Mouse (Mus musculus) megakaryocyte, embryonic 14.5 days (primary cell): ENCODE data around the gene Map3k11. TPM values are rescaled to one million over a fixed set of nuclear protein-coding genes. Genes with fewer than 3 reads are reported as not detected.
"Not testable (repeated sequence)": the region's sequence is repeated elsewhere in the genome, so short reads cannot be mapped to it uniquely, and the experiment has no call there.

Experiments used
- H3K27me3 ChIP-seq: replicated peaks from 2 replicates; pipeline ENCODE3; 2012; ENCODE audit warnings: inconsistent platforms
- H3K36me3 ChIP-seq: replicated peaks from 2 replicates; pipeline ENCODE3; 2012; ENCODE audit warnings: low read length, inconsistent platforms, mixed read lengths
- H3K4me1 ChIP-seq: 2 replicates; pipeline ENCODE4 v1.6.1; 2012; ENCODE audit warnings: inconsistent platforms
- H3K4me3 ChIP-seq: replicated peaks from 2 replicates; pipeline ENCODE3; 2012; ENCODE audit warnings: moderate library complexity, mild to moderate bottlenecking, inconsistent platforms
- H3K9me3 ChIP-seq: 2 replicates; pipeline ENCODE4 v1.6.1; 2012; ENCODE audit warnings: inconsistent platforms
- FLI1 ChIP-seq: IDR thresholded peaks from 2 replicates; pipeline ENCODE4 v1.6.1; 2012; ENCODE audit warnings: low read length, inconsistent platforms, mixed read lengths
- GATA1 ChIP-seq: IDR thresholded peaks from 3 replicates; pipeline ENCODE4 v1.6.1; 2012; ENCODE audit warnings: mixed read lengths, low read length, inconsistent platforms, borderline replicate concordance
- polyA plus RNA-seq: library from polyadenylated mRNA; stranded (reverse); fragments of >175 nt; gene quantifications from 2 replicates; pipeline ENCODE4 v1.2.3, GENCODE M21; 2012; ENCODE audit warnings: low replicate concordance; ENCODE audit not compliant: insufficient read depth

Map3k11 gene
- polyA plus RNA-seq, 1 experiment = 156 TPM

GRCm38 (mm10) chr19:5665465-5665864 lies 23.1 kb upstream of the Map3k11 start:
- TF ChIP-seq FLI1 = no peak
- no peak for TF ChIP-seq GATA1
- H3K9me3 ChIP-seq = no peaks in the 10 kb centered on the region
- H3K27me3 ChIP-seq = no peaks in the 10 kb centered on the region
- peaks cover 74% of the 10 kb centered on the region for H3K4me1 ChIP-seq
- peaks cover 78% of the 10 kb centered on the region for H3K36me3 ChIP-seq
- peak overlapping the region; percentile 79 for H3K4me3 ChIP-seq

DNA sequence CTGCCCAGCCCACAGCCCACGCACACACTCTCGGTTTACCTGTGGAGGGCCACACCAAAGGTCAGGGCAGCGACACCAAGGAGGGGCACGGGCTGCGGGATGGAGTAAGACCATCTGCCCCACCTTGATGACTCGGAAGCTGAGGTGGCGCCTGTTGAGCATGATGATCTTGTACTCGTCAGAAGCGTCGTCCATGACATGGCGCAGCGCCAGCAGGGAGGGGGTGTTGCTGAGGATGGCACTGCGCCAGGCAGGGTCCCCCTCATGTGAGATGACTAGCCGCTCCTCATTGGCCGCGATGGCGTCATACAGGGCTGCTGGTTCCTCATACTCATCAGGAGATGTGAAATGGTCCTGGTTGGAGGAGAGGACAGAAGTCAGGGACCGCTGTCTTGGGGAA lies 22.2 kb upstream of the Map3k11 start:
- Histone ChIP-seq H3K4me1 (peaks cover 66% of the 10 kb centered on the region), H3K36me3 (peaks cover 80% of the 10 kb centered on the region), H3K27me3 (no peaks in the 10 kb centered on the region), H3K4me3 (peak overlapping the region; percentile 15), H3K9me3 (no peaks in the 10 kb centered on the region)
- no peak for TF ChIP-seq FLI1
- no peak for TF ChIP-seq GATA1

DNA sequence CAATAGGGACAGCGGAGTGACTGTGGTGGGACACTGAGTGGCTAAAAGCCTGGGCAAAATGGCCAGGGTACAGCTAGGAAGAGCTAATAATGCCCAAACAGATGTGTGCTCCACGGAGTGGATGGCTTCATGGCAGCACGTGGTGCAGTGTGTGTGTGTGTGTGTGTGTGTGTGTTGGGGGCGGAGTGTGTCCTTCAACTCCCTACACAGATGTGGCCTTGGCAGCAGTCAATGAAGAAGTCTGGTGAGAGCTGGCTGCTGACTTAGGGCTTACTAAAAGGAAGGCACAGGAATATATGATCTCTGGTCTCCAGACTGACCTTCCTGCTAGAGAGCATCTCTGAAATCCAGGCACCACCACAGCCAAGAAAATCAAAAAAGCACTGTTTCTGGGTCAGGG lies 20.2 kb upstream of the Map3k11 start:
- H3K36me3 ChIP-seq = peaks cover 91% of the 10 kb centered on the region
- H3K4me1 ChIP-seq = peaks cover 52% of the 10 kb centered on the region
- H3K4me3 ChIP-seq = no peak overlapping the region
- no peaks in the 10 kb centered on the region for H3K27me3 ChIP-seq
- TF ChIP-seq GATA1 = no peak
- TF ChIP-seq FLI1 = no peak
- H3K9me3 ChIP-seq = no peaks in the 10 kb centered on the region

DNA sequence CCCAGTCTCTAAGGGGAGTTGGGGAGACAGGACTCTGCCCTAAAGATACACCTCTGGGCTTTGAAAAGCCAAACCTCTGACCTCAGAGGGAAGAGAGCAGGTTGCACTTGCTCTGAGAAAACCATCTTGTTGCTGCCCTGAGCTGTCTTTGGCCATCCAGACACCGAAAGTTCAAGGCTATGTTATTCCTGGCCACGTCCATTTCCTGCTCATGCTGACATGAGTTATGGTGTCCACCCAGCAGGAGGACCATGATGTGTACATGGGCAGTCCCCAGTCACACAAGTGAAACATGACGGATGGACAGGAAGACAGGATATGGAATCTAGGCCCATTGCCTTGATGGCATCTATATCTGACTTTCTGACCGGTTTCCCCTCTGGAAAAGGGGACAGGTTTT lies 8.1 kb upstream of the Map3k11 start:
- no peak overlapping the region for H3K4me3 ChIP-seq
- no peak for TF ChIP-seq GATA1
- no peak for TF ChIP-seq FLI1
- H3K4me1 ChIP-seq = peaks cover 28% of the 10 kb centered on the region
- no peaks in the 10 kb centered on the region for H3K9me3 ChIP-seq
- peaks cover 95% of the 10 kb centered on the region for H3K36me3 ChIP-seq
- no peaks in the 10 kb centered on the region for H3K27me3 ChIP-seq

DNA sequence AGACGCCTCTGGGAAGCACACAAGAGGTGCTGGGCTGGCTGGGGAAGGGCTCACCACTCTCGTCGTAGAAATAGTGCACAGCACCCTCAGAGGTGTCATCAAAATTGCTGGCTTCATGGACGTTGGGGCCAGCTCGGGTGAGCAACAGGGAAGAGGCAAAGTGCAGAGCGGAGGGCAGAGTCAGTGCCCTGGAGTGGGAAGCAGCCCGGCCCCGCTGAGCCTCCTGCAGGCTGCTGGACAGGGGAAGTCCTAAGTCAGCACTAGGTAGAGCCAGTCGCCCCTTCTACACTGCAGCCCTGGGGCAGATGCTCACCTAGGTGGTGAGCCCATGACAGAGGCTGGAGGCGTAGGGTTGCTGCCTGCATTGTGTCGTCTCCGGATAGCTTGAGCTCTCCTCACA lies 4.3 kb upstream of the Map3k11 start:
- peaks cover 80% of the 10 kb centered on the region for H3K36me3 ChIP-seq
- no peak overlapping the region for H3K4me3 ChIP-seq
- H3K27me3 ChIP-seq = no peaks in the 10 kb centered on the region
- no peak for TF ChIP-seq GATA1
- no peak for TF ChIP-seq FLI1
- no peaks in the 10 kb centered on the region for H3K9me3 ChIP-seq
- peaks cover 36% of the 10 kb centered on the region for H3K4me1 ChIP-seq

GRCm38 (mm10) chr19:5684985-5685384 lies 3.6 kb upstream of the Map3k11 start:
- Histone ChIP-seq H3K4me3 (no peak overlapping the region), H3K36me3 (peaks cover 73% of the 10 kb centered on the region), H3K4me1 (peaks cover 33% of the 10 kb centered on the region), H3K9me3 (no peaks in the 10 kb centered on the region), H3K27me3 (no peaks in the 10 kb centered on the region)
- TF ChIP-seq GATA1 = no peak
- TF ChIP-seq FLI1 = no peak

DNA sequence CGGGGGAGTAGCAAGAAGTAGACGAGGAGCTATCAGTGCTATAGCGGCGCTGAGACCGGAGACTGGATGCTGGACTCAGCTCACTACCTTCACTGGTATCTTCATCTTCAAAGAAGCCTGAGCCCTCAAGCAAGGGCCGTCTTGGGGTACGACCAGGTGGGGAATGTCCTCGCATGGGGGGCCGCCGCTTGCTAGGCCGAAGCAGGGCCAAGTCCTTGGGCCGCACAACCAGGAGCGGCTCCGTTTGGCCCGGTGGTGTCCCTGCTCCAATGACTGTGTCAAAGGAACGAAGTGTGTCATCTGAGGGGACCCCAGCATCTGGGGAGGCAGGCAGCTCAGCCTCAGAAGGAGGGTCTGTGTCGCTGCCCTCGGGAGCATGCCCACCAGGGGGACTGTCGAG lies 3.1 kb upstream of the Map3k11 start:
- Histone ChIP-seq H3K9me3 (no peaks in the 10 kb centered on the region), H3K4me1 (peaks cover 33% of the 10 kb centered on the region), H3K27me3 (no peaks in the 10 kb centered on the region), H3K4me3 (no peak overlapping the region), H3K36me3 (peaks cover 70% of the 10 kb centered on the region)
- TF ChIP-seq GATA1 (no peak), FLI1 (no peak)

GRCm38 (mm10) chr19:5685861-5686260 lies 2.7 kb upstream of the Map3k11 start:
- TF ChIP-seq FLI1 = no peak
- no peak for TF ChIP-seq GATA1
- Histone ChIP-seq H3K4me3 (no peak overlapping the region), H3K36me3 (peaks cover 70% of the 10 kb centered on the region), H3K4me1 (peaks cover 33% of the 10 kb centered on the region), H3K27me3 (no peaks in the 10 kb centered on the region), H3K9me3 (no peaks in the 10 kb centered on the region)

- H3K4me1 ChIP-seq = peaks cover 36% of the 10 kb centered on the region
- H3K4me3 ChIP-seq = no peak overlapping the region
- H3K9me3 ChIP-seq = no peaks in the 10 kb centered on the region
- no peaks in the 10 kb centered on the region for H3K27me3 ChIP-seq
- H3K36me3 ChIP-seq = peaks cover 70% of the 10 kb centered on the region
- TF ChIP-seq GATA1 (no peak), FLI1 (no peak)
Observed at GRCm38 (mm10) chr19:5686437-5686836, 2.1 kb upstream of the Map3k11 start.

DNA sequence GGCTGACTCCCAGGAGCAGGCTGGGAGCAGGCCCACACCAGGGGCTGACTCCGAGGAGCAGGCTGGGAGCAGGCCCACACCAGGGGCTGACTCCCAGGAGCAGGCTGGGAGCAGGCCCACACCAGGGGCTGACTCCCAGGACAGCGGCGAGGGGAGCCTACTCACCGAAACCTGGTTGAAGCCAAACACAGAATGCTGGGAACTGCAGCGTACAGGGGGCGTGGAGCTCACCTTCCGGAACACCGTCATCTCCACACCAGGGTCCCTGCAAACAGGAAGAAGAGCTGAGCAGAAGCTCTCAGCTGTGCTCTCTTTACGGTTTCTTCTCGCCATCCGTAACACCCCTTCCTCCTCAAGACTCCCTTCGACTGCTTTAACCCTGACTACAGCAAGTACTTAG lies 1.6 kb upstream of the Map3k11 start:
- H3K4me1 ChIP-seq = peaks cover 40% of the 10 kb centered on the region
- H3K36me3 ChIP-seq = peaks cover 70% of the 10 kb centered on the region

DNA sequence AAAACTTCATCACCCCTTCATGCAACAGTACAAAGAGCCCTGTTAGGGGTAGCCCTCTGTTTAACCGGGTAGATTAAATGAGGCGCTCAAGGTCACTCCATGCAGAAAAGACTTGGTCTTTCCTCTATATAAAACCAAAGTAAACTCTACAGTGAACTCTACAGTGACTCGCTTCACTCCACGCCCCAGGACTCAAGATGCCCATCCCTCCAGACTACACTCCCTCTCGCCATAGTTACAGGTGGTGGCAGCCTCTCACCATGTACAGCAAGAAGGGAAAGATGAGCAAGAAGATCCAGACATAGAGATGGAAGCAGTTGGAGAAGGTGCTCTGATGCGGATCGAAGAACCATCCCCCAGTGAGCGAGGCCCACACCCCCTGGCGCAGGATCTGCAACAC lies 804 bp upstream of the Map3k11 start:
- Histone ChIP-seq H3K27me3 (no peaks in the 10 kb centered on the region), H3K36me3 (peaks cover 69% of the 10 kb centered on the region), H3K4me3 (peak overlapping the region; percentile 97), H3K9me3 (no peaks in the 10 kb centered on the region), H3K4me1 (peaks cover 48% of the 10 kb centered on the region)
- no peak for TF ChIP-seq GATA1
- no peak for TF ChIP-seq FLI1

More for the DNA sequence above, 1.6 kb upstream of the Map3k11 start:
- H3K4me3 ChIP-seq = peak overlapping the region; percentile 97
- not testable (repeated sequence) for H3K27me3 ChIP-seq, H3K9me3 ChIP-seq
